Comparison of ENCODE assay signal across 31 mouse cellular contexts in the genomic region with DNA sequence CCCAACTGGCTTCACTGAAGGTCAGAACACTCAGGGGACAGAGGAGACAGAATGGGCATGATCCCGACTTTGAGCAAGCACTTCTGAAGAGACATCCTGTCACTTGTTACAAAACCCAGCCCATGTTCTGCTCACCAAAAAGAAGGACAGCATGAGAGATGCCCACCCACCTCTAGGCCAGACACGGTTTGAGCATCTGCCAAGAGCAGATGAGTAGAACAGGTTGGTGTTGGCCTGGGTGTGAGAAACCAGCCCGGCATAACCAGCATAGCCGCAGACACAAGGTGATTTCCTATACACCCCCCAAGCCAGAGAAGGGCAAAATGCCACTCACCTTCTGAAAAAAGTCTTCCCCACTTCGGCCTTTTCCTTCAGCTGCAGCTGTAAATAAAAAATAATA.
"Had no signal": no experiment of that assay in that cellular context is flagged by ENCODE, and none has a peak within 500 bp of the region (broad histone marks: within the 10 kb centered on the region; RNA-seq: fewer than 3 reads in every experiment).

No protein-coding gene starts in this region.

- H3K4me2 ChIP-seq: limb, embryonic 12.5 days; limb, embryonic 13.5 days; limb, embryonic 15.5 days; liver, embryonic 11.5 days; liver, embryonic 12.5 days; liver, embryonic 13.5 days; liver, embryonic 15.5 days; lung, embryonic 14.5 days; lung, embryonic 15.5 days; midbrain, embryonic 12.5 days; midbrain, embryonic 15.5 days; neural tube, embryonic 12.5 days had no signal

- H3K4me3 ChIP-seq: left cerebral cortex, adult 2 months; limb, embryonic 10.5 days; limb, embryonic 12.5 days; limb, embryonic 13.5 days; limb, embryonic 15.5 days; liver, embryonic 12.5 days; liver, embryonic 13.5 days; liver, embryonic 15.5 days; lung, embryonic 15.5 days; megakaryocyte, embryonic 14.5 days; midbrain, embryonic 10.5 days; midbrain, embryonic 12.5 days; midbrain, embryonic 15.5 days; myocyte; neural tube, embryonic 12.5 days had no signal

- H3K4me1 ChIP-seq: liver, embryonic 12.5 days; liver, embryonic 13.5 days; liver, embryonic 15.5 days; lung, embryonic 15.5 days; megakaryocyte, embryonic 14.5 days; midbrain, embryonic 10.5 days; midbrain, embryonic 12.5 days; midbrain, embryonic 15.5 days; neural tube, embryonic 12.5 days had no signal

- ATAC-seq: liver, embryonic 12.5 days; liver, postnatal 0 days; lung, postnatal 0 days; midbrain, embryonic 15.5 days; midbrain, embryonic 16.5 days had no signal

- H3K36me3 ChIP-seq: limb, embryonic 10.5 days; limb, embryonic 12.5 days; limb, embryonic 13.5 days; limb, embryonic 15.5 days; liver, embryonic 12.5 days; liver, embryonic 13.5 days; liver, embryonic 15.5 days; lung, embryonic 15.5 days; midbrain, embryonic 10.5 days; midbrain, embryonic 12.5 days; midbrain, embryonic 15.5 days; neural tube, embryonic 12.5 days had no signal

- DNase-seq: left cerebral cortex, postnatal 4 days; liver; liver, embryonic 13.5 days; liver, postnatal 0 days; lung, adult 18-20 months; lung, adult 2 months; lung, embryonic 14.5 days; lung, postnatal 10 days; lung, postnatal 14 days; lung, postnatal 36 days; lung, postnatal 4 days; midbrain, embryonic 14.5 days had no signal

- H3K27ac ChIP-seq: left cerebral cortex, adult 2 months; limb, embryonic 10.5 days; limb, embryonic 12.5 days; limb, embryonic 13.5 days; limb, embryonic 15.5 days; liver, embryonic 12.5 days; liver, embryonic 13.5 days; liver, embryonic 14.5 days; liver, embryonic 15.5 days; lung, embryonic 15.5 days; macrophage; midbrain, embryonic 10.5 days; midbrain, embryonic 12.5 days; midbrain, embryonic 15.5 days; neural tube, embryonic 12.5 days had no signal

- H3K9ac ChIP-seq: limb, embryonic 12.5 days; limb, embryonic 13.5 days; limb, embryonic 15.5 days; liver, embryonic 12.5 days; liver, embryonic 13.5 days; liver, embryonic 14.5 days; liver, embryonic 15.5 days; liver, postnatal 0 days; lung, embryonic 14.5 days; lung, embryonic 15.5 days; midbrain, embryonic 12.5 days; midbrain, embryonic 15.5 days; neural tube, embryonic 12.5 days had no signal

- H3K9me3 ChIP-seq: limb, embryonic 10.5 days; limb, embryonic 12.5 days; limb, embryonic 13.5 days; limb, embryonic 15.5 days; liver, embryonic 12.5 days; liver, embryonic 13.5 days; liver, embryonic 15.5 days; lung, embryonic 15.5 days; midbrain, embryonic 10.5 days; midbrain, embryonic 12.5 days; midbrain, embryonic 15.5 days; neural tube, embryonic 12.5 days had no signal

- H3K27me3 ChIP-seq: limb, embryonic 12.5 days; limb, embryonic 13.5 days; limb, embryonic 15.5 days; liver, embryonic 12.5 days; liver, embryonic 13.5 days; liver, embryonic 15.5 days; lung, embryonic 15.5 days; megakaryocyte, embryonic 14.5 days; midbrain, embryonic 12.5 days; midbrain, embryonic 15.5 days; neural tube, embryonic 12.5 days had no signal
